Mouse (Mus musculus): Measurements from ENCODE around the gene Frs2.

- no peak for TF ChIP-seq CTCF (conservative IDR thresholded peaks at IDR 0.05; ENCODE audit: low read length)
- no peak for TF ChIP-seq NANOG (IDR thresholded peaks at IDR 0.05; ENCODE audit: borderline replicate concordance, low read length)
Measured at GRCm38 (mm10) chr10:117151676-117152075, 3.3 kb upstream of the Frs2 start.
